In genomic region chr17:44618175-44618574, GRCm38 (mm10) we compare ENCODE assay signal across 8 mouse cellular contexts.
DNase-seq lines count a peak whose midpoint lies in the region; ATAC-seq and TF ChIP-seq lines count a peak whose summit lies in the region.

No protein-coding gene starts in this region.

- DNase-seq in adipocyte (ENCODE audit: low spot score), result peak; percentile 28
- peak; percentile 38 to 48 for DNase-seq in cerebellum, postnatal 14 days
- peak; percentile 79 for DNase-seq in gastrocnemius, adult 2 months
- DNase-seq in left cerebral cortex, postnatal 10 days (ENCODE audit: extremely low spot score in 1 of 2, low spot score in 2 of 2), result peak; percentile 59 to 82
- peak; percentile 79 for DNase-seq in right cerebral cortex, postnatal 25 days
- no peak for DNase-seq in spleen, postnatal 36 days (ENCODE audit: low spot score in 2 of 2)
- no peak for DNase-seq in T-cell, adult 2 months (ENCODE audit: low spot score)

- H3K27me3 ChIP-seq in hindbrain, embryonic 16.5 days (replicated peaks; ENCODE audit: control insufficient read depth, insufficient read depth, low read length), result no peaks in the 10 kb centered on the region

- no peaks in the 10 kb centered on the region for H3K9me3 ChIP-seq in hindbrain, embryonic 16.5 days (ENCODE audit: control insufficient read depth, low read length)

- H3K4me2 ChIP-seq in hindbrain, embryonic 16.5 days (ENCODE audit: low read length), result peak overlapping the region; percentile 38; the same call in 1 of the 2 replicates

- 0 out of 2 replicates have a peak, but pooled peaks cover 2% of the 10 kb centered on the region for H3K4me1 ChIP-seq in hindbrain, embryonic 16.5 days (ENCODE audit: control insufficient read depth, insufficient read depth, low read depth, low read length)

- 62% methylated on average over 10 of the region's 10 CpGs for WGBS in hindbrain, embryonic 16.5 days

- no peak overlapping the region for H3K9ac ChIP-seq in hindbrain, embryonic 16.5 days (ENCODE audit: low read depth, low read length)

- H3K4me3 ChIP-seq in gastrocnemius, adult 2 months, result peak overlapping the region; percentile 67
- H3K4me3 ChIP-seq in hindbrain, embryonic 16.5 days (ENCODE audit: low read length), result no peak overlapping the region

- ATAC-seq in hindbrain, embryonic 16.5 days, result no peak

- intact Hi-C loops in gastrocnemius, adult 2 months (cut with DNase I), result loop anchor here (10.0 kb wide), 1 partner anchor 117 kb away; no protein-coding TSS in a partner anchor
- intact Hi-C loops in left cerebral cortex, postnatal 10 days (cut with DNase I), result no loop called here

- H3K27ac ChIP-seq in gastrocnemius, adult 2 months, result peak overlapping the region; percentile 80
- H3K27ac ChIP-seq in hindbrain, embryonic 16.5 days (ENCODE audit: low read depth, low read length), result 0 out of 2 replicates have a peak overlapping the region, but pooled peaks have one; percentile 25

- no peak for TF ChIP-seq CTCF in gastrocnemius, adult 2 months (IDR thresholded peaks at IDR 0.05)

- no peaks in the 10 kb centered on the region for H3K36me3 ChIP-seq in hindbrain, embryonic 16.5 days (ENCODE audit: control insufficient read depth, insufficient read depth, low read length)

Comparison
In these comparisons a context has a peak if more than half of its experiments do, and no peak if none do; other contexts are left out.
1. DNase-seq: peak in adipocyte (single experiment), cerebellum, postnatal 14 days (2 of 2), gastrocnemius, adult 2 months (single experiment), left cerebral cortex, postnatal 10 days (2 of 2) and right cerebral cortex, postnatal 25 days (single experiment); none in spleen, postnatal 36 days (0 of 2) and T-cell, adult 2 months (single experiment).